9 mouse cellular contexts compared by ENCODE assay signal in the genomic region with DNA sequence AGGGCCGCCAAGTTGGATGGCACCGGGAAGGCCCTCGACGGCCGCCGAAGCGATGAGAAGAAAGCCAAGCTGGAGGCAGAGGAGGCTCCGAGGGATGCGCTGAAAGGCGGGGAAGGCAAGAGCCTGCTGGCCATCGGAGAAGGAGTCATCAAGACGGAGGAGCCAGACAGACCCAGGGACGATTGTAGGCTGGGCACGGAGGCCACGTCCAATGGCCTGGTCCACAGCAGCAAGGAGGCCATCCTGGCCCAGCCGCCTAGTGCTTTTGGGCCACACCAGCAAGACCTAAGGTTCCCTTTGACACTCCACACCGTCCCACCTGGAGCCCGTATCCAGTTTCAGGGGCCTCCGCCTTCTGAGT. TPM values are rescaled to one million over a fixed set of nuclear protein-coding genes. Genes with fewer than 3 reads are reported as not detected.
DNase-seq lines count a peak whose midpoint lies in the region; ATAC-seq and TF ChIP-seq lines count a peak whose summit lies in the region.
"Had no signal": no experiment of that assay in that cellular context is flagged by ENCODE, and none has a peak within 500 bp of the region (broad histone marks: within the 10 kb centered on the region; RNA-seq: fewer than 3 reads in every experiment).

No protein-coding gene starts in this region.

- H3K36me3 ChIP-seq in heart, embryonic 12.5 days, result no peaks in the 10 kb centered on the region
- H3K36me3 ChIP-seq in hindbrain, embryonic 10.5 days, result no peaks in the 10 kb centered on the region

- TF ChIP-seq POLR2A in bone marrow macrophage, adult 2 months (IDR thresholded peaks at IDR 0.05; ENCODE audit: borderline replicate concordance, low read depth, low read length), result no peak

- H3K4me1 ChIP-seq in heart, embryonic 12.5 days (replicated peaks), result peaks cover 6% of the 10 kb centered on the region; the same call in 1 of the 2 replicates
- no peaks in the 10 kb centered on the region for H3K4me1 ChIP-seq in bone marrow macrophage, adult 2 months (ENCODE audit: control insufficient read depth, insufficient read depth, low read length)
- H3K4me1 ChIP-seq in hindbrain, embryonic 10.5 days (replicated peaks), result peaks cover 15% of the 10 kb centered on the region; the same call in 1 of the 2 replicates

- H3K27me3 ChIP-seq in heart, embryonic 12.5 days (replicated peaks), result no peaks in the 10 kb centered on the region
- H3K27me3 ChIP-seq in hindbrain, embryonic 10.5 days (ENCODE audit: insufficient read depth, poor library complexity, severe bottlenecking), result peaks cover 25% of the 10 kb centered on the region

- H3K4me3 ChIP-seq in heart, embryonic 12.5 days, result peak overlapping the region; percentile 68
- peak overlapping the region; percentile 66; the same call in 1 of the 2 replicates for H3K4me3 ChIP-seq in bone marrow macrophage, adult 2 months (ENCODE audit: insufficient read depth, low read length)
- H3K4me3 ChIP-seq in hindbrain, embryonic 10.5 days, result peak overlapping the region; percentile 62

- H3K4me2 ChIP-seq in heart, embryonic 12.5 days, result peak overlapping the region; percentile 79

- ATAC-seq in heart, embryonic 12.5 days (ENCODE audit: insufficient number of reproducible peaks, low FRiP score), result no peak
- ATAC-seq in megakaryocyte, adult 5-6 weeks (ENCODE audit: poor library complexity, severe bottlenecking), result 0 out of 2 replicates have a peak, but pooled peaks have one; percentile 12

- no peak for TF ChIP-seq CTCF in bone marrow macrophage, adult 2 months (IDR thresholded peaks at IDR 0.05; ENCODE audit: low read depth, low read length)

- peak overlapping the region; percentile 87 for H3K9ac ChIP-seq in heart, embryonic 12.5 days

- H3K27ac ChIP-seq in heart, embryonic 12.5 days (ENCODE audit: poor library complexity, severe bottlenecking), result 0 out of 2 replicates have a peak overlapping the region, but pooled peaks have one; percentile 8
- H3K27ac ChIP-seq in bone marrow macrophage, adult 2 months (ENCODE audit: insufficient read depth, low read depth, low read length), result no peak overlapping the region
- H3K27ac ChIP-seq in hindbrain, embryonic 10.5 days, result peak overlapping the region; percentile 91

- intact Hi-C loops in heart, postnatal 36 days (cut with DNase I), result no loop called here

- peaks cover 5% of the 10 kb centered on the region; the same call in 1 of the 2 replicates for H3K9me3 ChIP-seq in heart, embryonic 12.5 days (replicated peaks)
- peaks cover 4% of the 10 kb centered on the region; the same call in 1 of the 2 replicates for H3K9me3 ChIP-seq in hindbrain, embryonic 10.5 days

- 40% methylated on average over 19 of the region's 19 CpGs for WGBS in heart, embryonic 12.5 days
- 44% methylated on average over 19 of the region's 19 CpGs for WGBS in hindbrain, embryonic 10.5 days

- DNase-seq in heart, postnatal 36 days, result no peak
- DNase-seq in hindbrain, embryonic 10.5 days (ENCODE audit: low spot score), result no peak
- no peak for DNase-seq in embryo, embryonic 11 days
- no peak for DNase-seq in adipocyte (ENCODE audit: low spot score)
- DNase-seq in gastrocnemius, adult 18-20 months (ENCODE audit: low spot score), result no peak

RNA-seq across cellular contexts. Expression of gene Sox30, which starts 0.8 kb away (rescaled TPM):
- polyA plus RNA-seq in heart, embryonic 12.5 days (2016; fragmentation: Nextera tagmentation; extraction: Ambion mirVana), result 0.46 and 0.64 TPM in 2 replicates
- total RNA-seq in heart, postnatal 36 days (2021), result under 1 TPM; 0.14 to 0.17 TPM
- polyA plus RNA-seq in bone marrow macrophage, adult 2 months (2012; ENCODE audit: insufficient read depth, insufficient read length, missing spikeins), result not detected in 2 replicates
- 0.14 TPM in 1 of 2 replicates, not detected in the other for polyA plus RNA-seq in hindbrain, embryonic 10.5 days (2016; fragmentation: Nextera tagmentation; extraction: Ambion mirVana)
- total RNA-seq in megakaryocyte, adult 5-6 weeks (2015), result not detected in 2 replicates
- not detected in 2 replicates for total RNA-seq in megakaryocyte, adult 5-6 weeks (2017)
- total RNA-seq in gastrocnemius, adult 18-20 months (2021), result not detected
- polyA plus RNA-seq: CD4-positive, CD25-positive, alpha-beta regulatory T cell, adult 4 months had no signal

RNA-seq across cellular contexts. Expression of gene Thg1l, which starts 25.6 kb away (rescaled TPM):
- 8.6 and 9.2 TPM in 2 replicates for polyA plus RNA-seq in heart, embryonic 12.5 days (2016; fragmentation: Nextera tagmentation; extraction: Ambion mirVana)
- total RNA-seq in heart, postnatal 36 days (2021), result 1 to 10 TPM; 5.4 TPM
- polyA plus RNA-seq in bone marrow macrophage, adult 2 months (2012; ENCODE audit: insufficient read depth, insufficient read length, missing spikeins), result 6.2 and 8.6 TPM in 2 replicates
- polyA plus RNA-seq in hindbrain, embryonic 10.5 days (2016; fragmentation: Nextera tagmentation; extraction: Ambion mirVana), result 13.5 and 15.6 TPM in 2 replicates
- 6.1 and 9.8 TPM in 2 replicates for total RNA-seq in megakaryocyte, adult 5-6 weeks (2015)
- 12.8 and 13.0 TPM in 2 replicates for total RNA-seq in megakaryocyte, adult 5-6 weeks (2017)
- 1 to 10 TPM; 3.7 to 3.9 TPM for total RNA-seq in gastrocnemius, adult 18-20 months (2021)

RNA-seq across cellular contexts. Expression of gene Lsm11, which starts 36.1 kb away (rescaled TPM):
- 13.1 and 14.3 TPM in 2 replicates for polyA plus RNA-seq in heart, embryonic 12.5 days (2016; fragmentation: Nextera tagmentation; extraction: Ambion mirVana)
- 1 to 10 TPM; 3.8 to 4.0 TPM for total RNA-seq in heart, postnatal 36 days (2021)
- polyA plus RNA-seq in bone marrow macrophage, adult 2 months (2012; ENCODE audit: insufficient read depth, insufficient read length, missing spikeins), result 4.0 and 4.1 TPM in 2 replicates
- polyA plus RNA-seq in hindbrain, embryonic 10.5 days (2016; fragmentation: Nextera tagmentation; extraction: Ambion mirVana), result 8.0 and 8.7 TPM in 2 replicates
- 4.1 and 5.8 TPM in 2 replicates for total RNA-seq in megakaryocyte, adult 5-6 weeks (2015)
- 2.8 and 2.9 TPM in 2 replicates for total RNA-seq in megakaryocyte, adult 5-6 weeks (2017)
- total RNA-seq in gastrocnemius, adult 18-20 months (2021), result 1 to 10 TPM; 2.3 TPM
